Mouse (Mus musculus): ENCODE data around the gene Ptprr.

DNA sequence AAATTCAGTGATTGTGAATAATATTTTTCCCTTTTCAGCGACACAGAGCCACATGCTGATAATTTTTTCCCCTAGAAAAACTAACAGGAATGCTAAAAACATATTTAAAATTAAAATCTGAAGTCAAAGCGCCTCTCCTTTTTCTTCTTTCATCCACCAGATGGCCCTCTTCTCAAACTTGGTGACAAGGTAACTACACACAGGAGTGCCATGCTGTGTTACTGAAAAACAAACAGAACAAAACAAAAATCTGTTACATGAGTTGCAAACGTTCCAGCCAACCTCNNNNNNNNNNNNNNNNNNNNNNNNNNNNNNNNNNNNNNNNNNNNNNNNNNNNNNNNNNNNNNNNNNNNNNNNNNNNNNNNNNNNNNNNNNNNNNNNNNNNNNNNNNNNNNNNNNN lies 66.0 kb downstream of the Ptprr start:
- TF ChIP-seq EP300 (optimal IDR thresholded peaks at IDR 0.05) (no peak), CTCF (IDR thresholded peaks at IDR 0.05; ENCODE audit: low read depth) (peak; percentile 72)
